Mouse (Mus musculus) thymus, postnatal 10 days (tissue): ENCODE results near the gene Fgfr2.

ENCODE experiments used
- DNase-seq, 2 experiments: peaks; one replicate each; pipeline ENCODE4 v3.0.0; 2021; ENCODE audit warnings: low spot score in 2 of 2

Fgfr2 gene

GRCm38 (mm10) chr7:132776338-132777111 lies 346.6 kb downstream of the Fgfr2 start:
- no peak for DNase-seq

- DNase-seq, result no peak
Measured at GRCm38 (mm10) chr7:132775922-132776321, 347.2 kb downstream of the Fgfr2 start.

- DNase-seq, result no peak
Measured at GRCm38 (mm10) chr7:132775333-132775732, 347.8 kb downstream of the Fgfr2 start.

GRCm38 (mm10) chr7:132773011-132773705 lies 350.0 kb downstream of the Fgfr2 start:
- DNase-seq, result peak; percentile 49

GRCm38 (mm10) chr7:132772440-132772839 lies 350.7 kb downstream of the Fgfr2 start:
- DNase-seq, result peak; percentile 34 to 36

GRCm38 (mm10) chr7:132768498-132769344 lies 354.4 kb downstream of the Fgfr2 start:
- no peak for DNase-seq

GRCm38 (mm10) chr7:132767999-132768370 lies 355.2 kb downstream of the Fgfr2 start:
- DNase-seq, result no peak

- no peak for DNase-seq
Measured at GRCm38 (mm10) chr7:132767233-132767998, 355.7 kb downstream of the Fgfr2 start.

- DNase-seq, result no peak
Measured at GRCm38 (mm10) chr7:132766235-132766871, 356.8 kb downstream of the Fgfr2 start.

GRCm38 (mm10) chr7:132765629-132766186 lies 357.4 kb downstream of the Fgfr2 start:
- DNase-seq, result no peak

- no peak for DNase-seq
Measured at GRCm38 (mm10) chr7:132764896-132765491, 358.2 kb downstream of the Fgfr2 start.

- no peak for DNase-seq
Measured at GRCm38 (mm10) chr7:132764314-132764713, 358.8 kb downstream of the Fgfr2 start.

- DNase-seq, result no peak
Measured at GRCm38 (mm10) chr7:132763911-132764310, 359.2 kb downstream of the Fgfr2 start.

- no peak for DNase-seq
Measured at GRCm38 (mm10) chr7:132763351-132763750, 359.8 kb downstream of the Fgfr2 start.

- no peak for DNase-seq
Measured at GRCm38 (mm10) chr7:132761409-132761808, 361.7 kb downstream of the Fgfr2 start.

- DNase-seq, result no peak
Measured at GRCm38 (mm10) chr7:132760589-132761180, 362.5 kb downstream of the Fgfr2 start.

- DNase-seq, result no peak
Measured at GRCm38 (mm10) chr7:132759926-132760325, 363.2 kb downstream of the Fgfr2 start.

- DNase-seq, result no peak
Measured at GRCm38 (mm10) chr7:132759405-132759891, 363.7 kb downstream of the Fgfr2 start.

- DNase-seq, result no peak
Measured at GRCm38 (mm10) chr7:132758875-132759274, 364.3 kb downstream of the Fgfr2 start.

- no peak for DNase-seq
Measured at GRCm38 (mm10) chr7:132756325-132756724, 366.8 kb downstream of the Fgfr2 start.
